Mouse (Mus musculus): Measurements from ENCODE around the gene Trpm5. TPM values are rescaled to one million over a fixed set of nuclear protein-coding genes. Genes with fewer than 3 reads are reported as not detected.

The Trpm5 gene
- total RNA-seq, 2 experiments from 2014 or later: 0.12 TPM

DNA sequence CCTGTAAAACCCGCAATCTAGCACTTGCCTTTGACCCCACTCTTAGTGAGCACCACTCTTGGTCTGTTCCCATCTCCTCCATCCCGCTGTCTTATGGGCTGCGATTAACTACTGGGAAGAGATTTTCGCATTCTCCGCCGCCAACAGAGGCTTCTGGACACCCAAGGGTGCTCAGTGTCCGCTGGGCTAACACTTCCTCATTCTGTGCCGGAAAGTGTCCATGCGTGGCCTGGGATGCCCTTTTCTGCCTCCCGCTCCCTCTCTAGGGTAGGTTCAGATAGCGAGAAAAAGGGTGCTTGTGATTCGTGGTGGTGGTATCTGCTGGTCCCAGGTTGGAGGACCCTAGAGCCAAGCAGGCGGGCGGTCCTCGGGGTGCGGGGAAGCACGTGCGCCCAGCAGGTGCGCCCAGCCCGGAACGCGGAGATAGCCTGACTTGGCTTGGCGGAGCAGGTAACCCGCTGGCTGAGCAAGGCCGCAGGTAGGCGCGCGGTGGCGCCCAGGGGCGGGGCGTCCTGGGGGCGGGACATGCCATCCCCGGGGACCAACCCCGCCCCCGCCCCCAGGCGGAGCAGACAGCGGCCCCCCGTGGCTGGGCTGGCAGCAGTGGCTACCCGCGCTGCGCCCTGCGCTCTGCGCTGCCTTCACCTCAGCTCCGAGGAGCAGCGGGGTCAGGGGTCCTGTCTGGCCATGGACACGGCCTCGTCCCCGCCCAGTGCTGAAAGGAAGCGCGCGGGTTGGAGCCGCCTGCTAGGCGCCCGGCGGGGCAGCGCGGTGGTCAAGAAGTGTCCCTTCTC is 12.4 kb upstream of the Trpm5 start:
- peak; percentile 73 to 74 for DNase-seq
- intact Hi-C loops (cut with DNase I): no loop called here

DNA sequence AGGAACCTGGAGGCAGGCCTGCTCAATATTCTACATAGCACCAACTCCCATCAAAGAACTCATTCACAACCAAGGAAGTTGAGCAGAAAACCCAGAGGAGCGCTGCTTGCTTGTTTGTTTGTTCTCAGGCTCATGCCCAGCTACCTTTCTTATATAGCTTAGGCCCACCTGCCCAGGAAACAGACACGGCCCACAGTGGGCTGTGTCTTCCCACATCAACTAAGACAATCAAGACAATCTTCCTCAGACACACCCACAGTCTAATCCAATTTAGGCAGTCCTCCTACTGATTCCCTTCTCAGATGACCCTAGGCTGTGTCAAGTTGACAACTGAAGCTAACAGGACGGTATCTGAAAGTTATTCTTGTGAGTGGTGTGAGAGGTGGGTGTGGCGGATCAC is 11.6 kb upstream of the Trpm5 start, which contains the start of gene Kcnq1:
Gene Kcnq1 (plus strand): TSS at position 301 of the 400 bp plus-strand sequence.
- intact Hi-C loops (cut with DNase I): no loop called here
- DNase-seq: no peak

DNA sequence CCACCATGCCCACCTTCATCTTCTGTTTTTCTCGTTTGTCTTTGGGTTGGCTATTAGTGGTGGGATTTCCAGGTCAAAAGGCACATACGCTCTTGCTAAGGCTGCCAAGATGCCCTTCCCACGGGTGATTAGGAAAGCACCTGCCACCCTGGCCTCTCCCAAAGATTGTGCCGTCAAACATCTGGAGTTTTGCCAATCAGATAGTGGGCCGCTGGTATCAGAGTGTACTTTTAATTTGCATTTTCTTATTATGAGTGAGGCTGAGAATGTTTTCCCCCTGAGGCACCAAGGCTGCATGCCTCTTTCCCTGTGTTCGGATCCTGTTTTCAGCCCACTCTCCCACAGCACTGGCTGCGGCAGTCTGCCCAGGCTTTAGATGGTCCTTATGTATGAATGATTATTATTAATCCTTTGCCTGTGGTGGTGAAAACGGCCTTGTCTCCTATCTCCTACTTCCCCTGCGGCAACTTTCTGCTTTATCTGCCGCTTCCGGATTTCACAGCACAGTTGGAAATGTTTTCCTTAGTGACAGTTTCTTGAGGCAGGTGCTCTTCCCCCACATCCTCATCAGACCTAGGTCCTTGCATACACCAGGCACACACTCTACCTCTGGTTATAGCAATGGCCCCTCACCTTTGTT is 10.9 kb upstream of the Trpm5 start:
- intact Hi-C loops (cut with DNase I): no loop called here
- DNase-seq: no peak

DNA sequence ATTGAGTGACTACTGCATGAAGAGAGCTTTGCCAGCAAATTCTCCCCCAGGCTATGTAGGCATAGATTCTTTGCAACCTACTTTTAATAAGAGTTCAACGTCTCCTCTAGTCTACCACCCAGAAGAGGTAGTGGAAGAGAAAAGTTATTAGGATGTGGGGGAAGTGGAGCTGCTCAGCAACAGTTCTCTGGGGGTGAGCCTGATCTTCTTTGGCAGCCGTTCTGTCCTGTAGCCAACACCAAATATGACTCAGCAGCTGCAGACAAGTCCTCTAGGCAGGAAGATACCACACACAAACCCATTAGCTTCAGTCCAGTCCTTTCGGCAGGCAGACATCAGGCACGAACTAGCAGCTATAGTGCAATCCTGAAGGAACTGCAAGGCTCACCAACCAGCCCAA is 6.3 kb upstream of the Trpm5 start:
- DNase-seq: peak; percentile 30 to 45
- intact Hi-C loops (cut with DNase I): no loop called here

DNA sequence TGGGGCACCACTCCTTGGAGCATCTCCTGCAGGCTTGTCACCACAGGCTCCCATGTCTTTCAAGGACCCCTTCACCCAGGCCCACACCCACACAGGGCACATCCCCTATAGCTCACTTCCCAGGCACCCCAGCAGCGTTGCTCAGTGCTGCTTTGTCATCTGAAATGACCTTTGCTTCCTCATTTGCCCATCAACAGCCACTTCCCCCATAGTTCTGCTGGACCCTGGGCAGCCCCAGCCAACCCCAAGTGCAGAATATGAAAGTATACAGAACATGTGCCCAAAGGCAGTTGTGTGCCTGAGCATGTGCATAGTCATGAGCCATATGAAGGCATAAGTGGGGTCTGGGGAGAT is 1.1 kb upstream of the Trpm5 start:
- intact Hi-C loops (cut with DNase I): loop anchor here (1.0 to 2.0 kb wide), 2 partner anchors 43 to 371 kb away; no protein-coding TSS in a partner anchor
- DNase-seq: no peak

DNA sequence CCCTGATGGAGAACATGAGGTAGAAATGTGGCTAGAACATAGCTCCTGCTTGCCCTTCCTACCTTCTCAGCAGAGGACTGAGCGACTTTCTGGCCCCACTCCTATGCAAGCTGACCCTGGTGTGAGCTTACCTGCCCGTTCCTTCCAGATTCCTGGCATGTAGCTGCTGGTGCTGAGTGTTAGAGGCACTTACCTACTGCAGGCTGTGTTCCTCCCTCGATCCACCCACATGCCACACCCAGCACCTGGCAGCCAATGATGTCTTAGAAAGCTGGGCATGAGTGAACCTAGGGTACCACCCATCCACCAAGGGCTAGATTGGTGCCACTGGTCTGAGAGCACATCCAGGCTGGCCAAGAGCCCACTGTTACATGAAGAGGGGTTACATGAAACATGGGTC is 595 bp downstream of the Trpm5 start:
- intact Hi-C loops (cut with DNase I): loop anchor here (1.0 to 2.0 kb wide), 2 partner anchors 58 to 373 kb away; no protein-coding TSS in a partner anchor
- DNase-seq: no peak

DNA sequence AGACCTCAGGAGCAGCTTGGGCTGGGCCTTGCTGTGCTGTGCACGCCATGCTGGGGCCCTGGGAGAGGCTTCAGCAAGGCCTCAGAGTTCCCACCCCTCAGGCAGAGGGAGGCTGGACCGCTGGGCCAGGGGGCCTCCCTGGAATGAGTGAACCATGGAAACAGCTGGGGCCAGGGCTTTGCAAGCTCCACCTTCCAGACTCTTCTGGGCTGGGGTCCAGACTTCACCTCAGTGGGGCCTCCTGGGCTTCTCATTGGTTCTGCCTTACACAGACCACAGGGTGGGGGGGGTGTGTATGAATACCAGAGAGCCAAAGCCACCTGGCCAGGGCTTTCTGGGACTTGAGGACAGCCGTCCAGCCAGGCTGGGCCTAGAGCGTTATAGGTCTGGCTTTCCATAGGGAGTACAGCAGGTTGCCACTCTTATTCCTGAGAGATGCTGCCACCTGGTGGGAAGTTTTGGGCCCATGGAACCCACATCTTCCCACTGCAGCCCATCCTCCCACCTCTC is 7.3 kb downstream of the Trpm5 start:
- intact Hi-C loops (cut with DNase I): loop anchor here (2.0 kb wide), 2 partner anchors 168 to 192 kb away; no protein-coding TSS in a partner anchor
- DNase-seq: peak; percentile 59 to 72

DNA sequence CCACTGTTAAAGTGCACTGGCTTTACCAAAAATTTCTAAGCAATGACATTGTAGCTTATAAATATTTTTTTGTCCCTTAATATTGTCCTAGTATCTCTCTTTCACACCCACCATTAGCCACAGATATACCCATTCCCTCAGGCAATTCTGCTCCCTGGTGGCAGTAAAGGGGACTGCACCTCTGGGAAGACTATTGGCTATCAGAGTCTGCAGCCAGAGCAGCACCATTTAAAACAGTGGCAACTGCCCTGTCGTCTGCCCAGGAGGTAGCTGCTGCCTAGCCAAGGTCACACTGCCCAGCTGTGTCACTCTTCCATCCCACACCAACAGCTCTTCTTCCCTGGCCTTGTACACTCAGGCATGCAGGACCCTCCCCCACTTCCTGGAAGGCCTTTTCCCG is 8.1 kb downstream of the Trpm5 start:
- intact Hi-C loops (cut with DNase I): loop anchor here (1.0 to 2.0 kb wide), 3 partner anchors 78 to 192 kb away; no protein-coding TSS in a partner anchor
- peak; percentile 78 to 89 for DNase-seq

DNA sequence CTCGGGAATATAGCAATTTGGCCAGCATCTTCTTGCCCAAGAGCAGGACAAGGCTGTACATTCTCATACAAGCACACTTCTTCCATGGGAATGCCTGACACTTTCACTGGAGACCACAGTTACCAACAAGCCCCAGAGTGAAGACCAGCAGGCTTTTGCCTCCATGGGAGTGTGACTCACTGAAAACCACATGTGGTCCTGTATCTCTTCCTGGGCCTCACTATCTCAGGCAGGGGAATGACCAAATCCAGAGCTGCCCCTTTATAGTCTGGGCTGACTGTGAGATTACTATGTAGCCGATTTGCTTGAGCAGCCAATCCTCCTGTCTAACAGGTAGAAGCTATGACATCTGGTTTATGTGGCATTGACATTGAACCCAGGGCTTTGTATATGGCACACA is 10.7 kb downstream of the Trpm5 start:
- DNase-seq: no peak
- intact Hi-C loops (cut with DNase I): no loop called here

DNA sequence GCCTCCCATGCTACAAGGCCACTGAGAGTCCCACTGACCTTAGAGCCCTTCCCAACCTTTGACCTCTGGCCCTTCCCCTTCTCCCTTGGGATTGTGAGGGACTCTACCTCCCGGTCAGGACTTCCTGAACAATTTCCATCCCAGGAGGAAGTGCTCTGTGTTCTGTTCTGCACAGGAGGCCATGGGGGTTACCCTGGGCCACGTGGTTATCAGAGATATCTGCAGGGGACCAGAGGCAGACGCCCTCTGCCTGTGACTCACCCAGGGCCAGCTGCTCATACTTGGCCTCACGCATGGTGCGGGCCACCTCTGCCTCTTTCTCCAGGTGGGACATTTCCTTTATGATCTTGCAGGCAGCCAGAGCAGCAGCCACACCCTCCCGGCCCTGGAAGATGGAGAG is 12.4 kb downstream of the Trpm5 start:
- intact Hi-C loops (cut with DNase I): no loop called here
- no peak for DNase-seq

DNA sequence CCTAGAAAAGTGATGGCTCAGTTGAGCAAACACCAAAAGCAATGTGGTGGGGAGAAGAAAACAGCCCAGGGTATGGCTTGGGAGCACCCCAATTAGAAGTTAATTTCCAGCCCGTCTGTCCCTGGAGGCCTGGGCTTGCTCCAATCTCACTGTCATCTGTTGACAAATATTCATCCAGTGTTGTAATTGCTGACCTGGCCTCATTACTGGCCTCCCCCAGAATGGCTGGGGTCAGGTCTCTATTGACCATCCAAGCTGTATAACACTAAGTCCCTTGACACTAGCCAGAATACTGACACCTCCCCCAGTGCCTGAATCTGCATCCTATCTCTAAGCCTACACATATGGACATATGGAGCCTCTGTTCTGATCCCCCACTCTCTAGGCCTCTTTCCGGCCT is 17.1 kb downstream of the Trpm5 start:
- intact Hi-C loops (cut with DNase I): no loop called here
- no peak for DNase-seq

DNA sequence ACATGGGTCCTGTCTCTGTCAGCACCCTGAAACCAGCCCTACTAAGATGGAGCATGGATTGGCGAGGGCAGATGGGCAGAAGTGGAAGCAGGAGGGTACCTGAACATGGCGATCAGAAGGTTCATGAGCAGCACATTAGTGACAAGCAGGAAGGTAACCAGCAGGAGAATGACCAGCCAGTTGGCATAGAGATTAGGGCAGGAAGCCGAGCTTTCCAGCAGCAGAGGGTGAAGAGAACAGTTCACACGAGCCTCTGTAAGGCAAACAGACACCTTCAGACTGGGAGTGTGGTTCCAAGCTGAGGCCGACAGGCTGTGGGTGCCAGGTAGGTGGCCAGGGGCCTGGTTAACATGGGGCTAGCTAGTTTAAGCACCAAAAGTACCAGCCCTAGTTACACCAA is 19.0 kb downstream of the Trpm5 start:
- no peak for DNase-seq
- intact Hi-C loops (cut with DNase I): no loop called here

DNA sequence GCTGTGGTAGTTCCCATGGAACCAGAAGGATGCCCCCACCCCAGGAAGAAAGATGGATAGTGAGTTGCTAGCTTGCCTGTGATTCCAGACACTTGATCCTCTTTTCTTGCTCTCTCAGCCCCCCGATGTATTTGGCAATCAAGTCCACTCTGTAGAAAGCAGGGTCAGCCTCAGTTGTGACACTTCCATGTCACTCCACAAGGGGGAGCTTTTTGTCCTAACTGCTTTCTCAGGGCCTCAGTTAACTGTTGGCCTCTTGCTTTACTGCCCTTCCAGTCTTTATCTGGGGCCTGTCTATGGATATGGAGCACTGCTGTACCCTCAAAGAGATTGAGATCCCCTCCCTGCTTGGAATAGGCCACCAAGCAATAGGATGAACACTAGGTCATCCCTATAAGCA is 21.4 kb downstream of the Trpm5 start:
- intact Hi-C loops (cut with DNase I): loop anchor here (5.0 kb wide), 1 partner anchor 66 kb away; the partner anchor contains the start of gene Tspan32
- peak in 1 of 2 experiments; percentile 40 for DNase-seq

DNA sequence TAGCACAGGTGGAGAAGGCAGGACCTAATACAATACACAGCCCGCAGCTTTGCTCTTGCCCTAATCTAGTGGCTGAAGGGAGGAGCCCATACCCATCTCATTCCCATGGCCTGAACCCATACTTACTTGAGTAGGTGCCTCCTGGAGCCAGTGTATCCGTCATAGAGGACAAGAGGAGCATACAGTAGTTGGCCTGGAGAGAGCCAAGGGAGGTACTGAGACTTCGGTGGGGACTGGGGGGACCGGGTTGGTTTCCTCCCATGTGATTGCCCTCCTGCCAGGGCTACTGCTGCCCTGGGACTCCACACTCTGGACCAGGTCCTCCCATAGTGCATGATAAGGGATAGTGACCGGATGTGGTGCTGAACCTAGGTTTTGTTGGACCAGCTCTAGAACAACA is 21.8 kb downstream of the Trpm5 start:
- no peak for DNase-seq
- intact Hi-C loops (cut with DNase I): loop anchor here (5.0 kb wide), 1 partner anchor 65 kb away; the partner anchor contains the start of gene Tspan32

DNA sequence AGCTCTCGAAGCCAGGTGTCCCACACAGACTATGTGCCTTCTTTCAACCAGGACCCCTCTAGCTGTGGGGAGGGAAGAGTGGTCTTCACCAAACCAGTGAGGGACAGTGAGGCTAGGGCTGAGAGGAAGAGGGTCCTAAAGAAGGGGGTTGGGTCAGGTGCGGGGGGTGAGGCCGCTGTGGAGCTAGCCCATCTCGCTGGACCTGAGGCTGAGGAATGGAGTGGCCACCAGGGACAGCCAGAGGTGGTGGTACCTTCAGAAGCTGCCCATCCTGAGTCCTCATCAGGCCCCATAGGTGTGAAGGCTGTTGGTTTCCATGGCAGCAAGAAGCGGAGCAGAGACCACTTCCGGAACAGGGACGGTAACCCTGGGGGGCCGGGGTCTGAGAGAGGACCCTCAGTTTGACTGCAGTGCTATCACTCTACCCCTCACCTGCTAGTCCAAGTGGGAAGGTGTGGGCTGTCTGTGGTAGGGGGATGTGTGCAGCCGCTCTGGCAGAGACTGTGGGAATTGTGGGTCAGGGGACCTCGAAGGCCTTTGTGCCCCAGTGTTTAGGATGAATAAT is 23.9 kb downstream of the Trpm5 start:
- no peak for DNase-seq
- intact Hi-C loops (cut with DNase I): loop anchor here (5.0 kb wide), 1 partner anchor 63 kb away; the partner anchor contains the start of gene Tspan32

DNA sequence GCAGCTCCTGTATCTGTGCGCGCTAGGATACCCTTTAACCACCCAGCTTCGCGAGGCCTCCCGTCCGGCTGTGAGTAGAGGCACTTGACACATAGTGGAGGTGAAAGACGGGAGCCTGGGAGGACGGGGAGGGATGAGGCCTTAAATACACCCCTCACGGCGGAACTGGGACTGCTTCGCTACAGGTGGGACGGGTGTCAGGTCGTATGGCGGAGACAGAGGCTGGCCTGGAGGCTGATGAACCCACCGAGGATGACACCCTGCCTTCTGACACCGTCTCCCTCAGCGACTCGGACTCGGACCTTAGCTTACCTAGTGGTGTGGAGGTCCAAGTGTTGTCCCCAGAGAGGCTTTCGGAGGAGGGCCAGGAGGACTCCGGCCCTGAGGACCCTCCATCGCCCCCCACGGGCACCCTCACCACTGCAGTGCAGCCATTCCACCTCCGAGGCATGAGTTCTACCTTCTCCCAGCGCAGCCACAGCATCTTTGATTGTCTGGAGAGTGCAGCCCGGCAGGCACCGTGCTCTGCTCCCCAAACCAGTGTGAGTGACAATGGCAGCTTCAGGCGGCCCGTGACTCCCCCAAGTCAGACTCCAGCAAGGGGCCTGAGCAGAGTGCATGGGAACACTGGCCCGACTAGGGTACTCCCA is 24.6 kb downstream of the Trpm5 start:
- peak in 1 of 2 experiments; percentile 25 for DNase-seq
- intact Hi-C loops (cut with DNase I): loop anchor here (5.0 kb wide), 1 partner anchor 63 kb away; the partner anchor contains the start of gene Tspan32

DNA sequence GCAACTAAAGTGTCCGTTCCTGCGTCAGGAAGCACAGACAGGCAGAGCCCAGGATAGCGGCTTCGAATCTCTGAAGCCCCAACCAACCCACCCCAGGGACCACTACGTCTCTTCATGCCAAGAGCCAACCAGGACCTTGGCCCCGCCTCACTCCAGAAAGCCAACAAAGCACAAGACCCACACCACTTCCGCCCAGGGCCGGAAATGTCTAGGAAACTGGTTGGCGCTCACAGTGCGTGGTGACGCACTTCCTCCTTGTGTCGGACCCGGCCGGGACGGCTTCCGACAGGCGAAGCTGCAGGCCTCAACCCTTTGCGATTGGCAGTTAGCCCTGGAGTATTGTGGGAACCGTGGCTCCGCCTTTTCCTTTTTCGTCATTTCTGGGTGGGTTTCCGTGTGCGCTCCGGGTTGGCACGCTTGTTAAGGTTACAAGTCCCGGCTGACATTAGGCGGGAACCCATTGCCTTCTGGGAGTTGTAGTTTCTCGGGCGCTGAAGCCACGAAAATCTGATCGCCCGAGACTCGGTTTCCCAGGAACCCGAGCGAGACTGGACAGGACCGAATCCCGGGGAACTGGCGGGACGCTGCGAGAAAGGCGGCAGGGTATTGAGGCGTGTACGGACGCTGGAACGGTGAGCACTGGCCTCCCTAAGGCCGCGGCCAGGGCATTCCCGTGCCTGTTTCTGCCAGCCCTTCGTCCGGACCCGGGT is 25.4 kb downstream of the Trpm5 start, which contains the start of gene Tssc4:
Gene Tssc4 (plus strand): TSS at position 368 of the 710 bp plus-strand sequence.
- intact Hi-C loops (cut with DNase I): no loop called here

DNA sequence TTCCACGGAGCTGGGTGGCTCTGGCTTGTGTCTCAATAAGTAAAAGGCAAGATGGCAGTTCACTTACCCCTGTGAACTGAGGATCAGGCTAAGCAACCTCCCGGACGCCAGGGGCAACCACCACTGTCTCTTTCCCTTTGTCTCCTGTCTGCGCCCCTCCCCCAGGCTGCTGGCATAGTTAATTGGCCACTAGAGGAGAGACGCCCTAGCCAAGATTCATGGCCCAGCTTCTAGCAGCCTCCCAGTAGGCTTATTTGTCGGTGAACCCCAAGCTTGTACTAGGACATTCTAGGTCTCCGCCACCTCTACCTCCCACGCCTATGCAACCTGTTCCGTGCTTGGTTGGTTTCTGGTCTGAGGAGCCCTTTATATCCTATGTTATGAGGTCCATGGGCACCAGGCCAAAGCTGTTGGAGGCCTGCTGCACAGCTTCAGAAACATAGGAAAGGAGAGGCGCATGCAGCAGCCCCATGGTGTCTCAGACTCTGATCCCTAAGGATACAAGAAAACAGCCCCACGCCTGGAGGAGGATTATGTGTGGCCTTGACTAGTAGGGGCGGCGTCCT is 26.0 kb downstream of the Trpm5 start:
- intact Hi-C loops (cut with DNase I): no loop called here
- peak in 1 of 2 experiments; percentile 31 for DNase-seq

More for the DNA sequence above, 25.4 kb downstream of the Trpm5 start, which contains the start of gene Tssc4:
- peak; percentile 96 to 97 for DNase-seq

DNA sequence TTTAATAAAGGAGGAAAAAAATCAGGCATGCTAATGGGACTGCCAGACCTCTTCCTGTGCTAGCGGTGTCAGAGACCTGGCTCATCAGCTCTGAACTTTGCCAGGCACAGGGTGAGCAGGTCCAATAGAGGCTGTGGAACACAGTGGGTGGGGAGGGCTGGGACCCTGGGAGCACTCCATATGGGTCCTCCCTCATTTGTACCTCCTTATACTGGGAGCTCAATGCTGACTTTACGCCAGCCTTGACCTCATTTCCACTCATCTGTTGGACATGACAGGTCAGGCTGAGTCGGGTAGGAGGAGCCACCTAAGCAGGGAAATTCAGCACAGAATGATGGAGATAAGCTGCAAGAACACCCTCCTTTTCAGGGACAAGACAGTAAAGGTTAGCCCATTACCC is 26.5 kb downstream of the Trpm5 start:
- intact Hi-C loops (cut with DNase I): no loop called here

More for the DNA sequence above, 26.5 kb downstream of the Trpm5 start:
- no peak for DNase-seq

Measured in heart, postnatal 14 days (tissue).